Mouse (Mus musculus): ENCODE measurements around the gene Lifr. TPM values are rescaled to one million over a fixed set of nuclear protein-coding genes. Genes with fewer than 3 reads are reported as not detected.

Gene Lifr
- total RNA-seq, 4 experiments from 2014 or later = 43.7 to 56.5 (median 52.1) TPM

DNA sequence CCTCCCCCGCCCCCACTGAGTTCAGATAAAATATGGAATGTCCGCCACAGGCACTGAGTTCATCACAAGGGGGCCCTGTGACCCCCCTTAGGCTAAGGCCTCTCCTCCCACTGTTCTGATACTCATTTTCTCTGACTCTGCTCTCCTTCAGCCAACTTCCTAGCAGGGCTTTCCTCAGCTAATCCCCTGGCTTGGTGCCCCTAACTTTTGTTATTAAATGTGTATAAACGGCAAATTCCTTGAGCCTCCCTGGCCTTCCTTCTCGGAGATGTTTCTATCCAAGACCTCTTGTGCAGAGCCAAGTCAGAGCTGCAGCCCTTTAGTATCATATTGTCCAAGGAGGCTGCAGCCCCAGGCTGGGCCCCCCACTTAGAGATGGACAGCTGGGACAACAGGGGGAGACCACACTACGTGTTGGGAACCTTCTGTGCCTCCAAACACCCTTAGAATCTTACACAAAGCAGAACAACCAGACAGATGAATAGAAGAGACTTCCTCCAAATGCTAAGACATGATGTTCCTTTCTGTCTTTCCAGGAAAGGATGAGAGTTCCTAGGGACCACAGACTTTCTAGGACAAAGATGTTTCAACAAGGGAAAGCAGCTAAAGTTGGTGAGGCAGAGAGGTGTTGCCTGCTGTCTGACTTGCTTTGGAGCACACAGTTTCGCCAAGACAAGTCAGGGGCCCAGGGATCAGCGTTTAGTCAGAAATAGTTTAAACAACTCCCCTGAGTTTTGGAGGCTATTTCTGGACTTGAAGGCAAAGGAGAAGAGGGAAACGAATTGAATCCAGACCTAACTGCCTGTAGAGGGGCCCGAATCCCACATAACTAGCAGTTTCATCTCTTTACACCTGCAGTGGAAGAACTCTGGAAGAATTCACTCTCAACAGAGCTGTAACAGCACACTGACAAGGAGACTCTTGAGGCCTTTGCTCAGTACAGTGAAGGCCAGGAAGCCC lies 111.3 kb downstream of the Lifr start:
- DNase-seq (ENCODE audit: low spot score in 2 of 2) = no peak

DNA sequence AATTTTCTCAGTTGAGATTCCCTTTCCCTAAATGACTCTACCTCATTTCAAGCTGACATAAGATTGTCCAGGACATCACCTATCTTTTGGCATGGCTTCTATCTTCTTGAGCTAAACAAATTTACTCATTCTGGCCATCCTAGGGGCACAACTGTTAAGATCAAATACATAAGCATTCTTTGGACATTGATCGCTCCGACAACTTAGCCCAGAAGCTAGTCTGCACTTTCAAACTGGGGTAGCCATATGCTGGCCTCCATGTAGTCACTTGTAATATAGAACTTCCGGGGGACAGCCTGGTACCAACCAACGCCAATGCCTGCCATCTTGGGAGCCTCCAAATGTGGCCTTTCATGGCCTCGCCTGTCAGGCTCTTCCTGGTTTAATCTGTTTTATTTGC lies 112.6 kb downstream of the Lifr start:
- no peak for DNase-seq (ENCODE audit: low spot score in 2 of 2)

DNA sequence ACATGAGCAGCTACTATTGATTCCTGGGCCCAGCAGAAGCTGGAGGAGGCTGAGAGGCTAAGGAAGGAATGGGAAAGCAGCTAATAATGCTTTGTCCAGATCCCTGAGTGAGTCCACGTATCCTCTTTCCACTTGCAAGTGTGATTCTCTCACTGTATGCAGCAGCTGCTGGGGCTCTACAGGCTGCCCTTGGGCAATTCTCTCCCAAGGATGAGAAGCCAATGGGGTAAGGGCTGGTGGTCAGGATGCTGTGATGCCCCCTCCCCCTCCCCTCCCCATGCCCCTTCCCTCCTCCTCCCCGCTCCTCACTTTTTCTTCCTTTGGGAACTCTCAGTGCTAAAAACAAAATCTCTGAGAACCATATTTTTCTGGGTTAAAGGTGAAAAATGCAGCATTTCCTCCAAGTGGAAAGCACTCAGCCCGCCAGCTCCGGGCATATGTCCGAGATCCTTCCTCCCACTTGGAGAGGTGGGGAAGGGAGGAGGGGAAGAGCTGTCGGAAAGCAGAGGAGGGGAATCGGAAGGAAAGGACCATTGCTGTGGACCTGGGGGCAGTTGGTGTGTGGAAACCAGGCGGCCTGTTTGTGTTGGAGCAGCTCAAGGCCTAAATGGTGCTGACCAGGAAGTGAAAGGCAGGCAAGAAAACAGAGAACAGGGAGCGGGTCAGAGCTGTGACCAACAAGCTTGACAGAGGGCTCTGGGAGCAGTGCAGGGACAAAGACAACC lies 113.4 kb downstream of the Lifr start:
- no peak for DNase-seq (ENCODE audit: low spot score in 2 of 2)

DNA sequence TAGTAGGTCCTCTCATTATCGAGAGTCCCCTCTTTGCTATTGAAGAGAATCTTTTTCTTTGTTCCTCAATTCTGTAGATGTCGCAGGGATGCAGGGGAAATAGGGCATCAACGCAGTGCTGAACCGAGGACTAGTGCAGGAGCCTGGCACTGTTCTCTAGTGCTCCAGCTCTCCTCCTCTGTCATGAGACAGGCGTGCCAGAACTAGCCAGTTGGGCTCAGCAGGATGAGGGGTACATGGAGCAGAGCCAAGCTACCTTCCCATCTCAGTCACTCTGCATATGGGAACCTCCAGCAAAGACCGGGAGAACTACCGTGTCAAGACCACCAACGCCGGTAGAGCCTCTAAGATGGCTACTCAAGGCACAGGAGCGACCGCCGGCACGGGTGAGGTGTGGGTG lies 114.5 kb downstream of the Lifr start:
- DNase-seq (ENCODE audit: low spot score in 2 of 2) = no peak

DNA sequence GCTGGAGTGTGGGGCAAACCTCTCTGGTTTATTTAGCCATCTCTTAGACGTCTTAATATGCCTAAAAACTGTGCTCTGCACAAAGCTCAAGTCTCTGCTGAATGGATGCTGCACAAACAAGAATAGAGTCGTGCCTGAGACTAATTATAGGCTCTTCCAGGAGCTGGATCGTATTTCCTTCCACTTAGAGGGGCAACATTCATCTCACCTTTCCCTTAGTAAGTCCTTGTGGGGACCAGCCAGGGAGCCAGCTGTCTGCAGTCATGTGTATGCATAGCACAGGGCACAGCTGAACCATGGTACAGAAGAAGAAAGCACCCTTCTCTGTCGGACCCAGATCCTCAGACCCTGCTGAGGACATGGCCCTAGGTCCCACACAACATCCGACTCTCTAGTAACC lies 115.7 kb downstream of the Lifr start:
- no peak for DNase-seq (ENCODE audit: low spot score in 2 of 2)

DNA sequence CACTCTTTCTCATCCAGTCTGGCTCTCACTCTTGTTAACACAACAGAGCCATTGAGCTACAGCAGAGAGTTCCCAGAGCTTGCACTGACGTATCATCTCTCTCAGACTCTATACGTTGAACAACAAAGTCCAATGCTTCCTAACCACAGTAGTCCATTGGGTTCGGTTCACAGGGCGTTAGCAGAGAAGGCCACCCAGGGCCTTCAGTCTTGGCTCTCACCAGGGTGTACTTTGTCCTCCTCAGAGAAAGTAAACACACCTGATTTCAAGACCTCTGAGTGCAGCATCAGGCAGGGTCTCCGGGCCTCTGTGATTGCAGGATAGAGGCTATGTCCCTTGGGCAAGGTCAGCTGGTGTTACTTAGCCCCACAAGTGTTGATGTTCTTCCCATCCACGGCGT lies 116.9 kb downstream of the Lifr start:
- DNase-seq (ENCODE audit: low spot score in 2 of 2) = no peak

DNA sequence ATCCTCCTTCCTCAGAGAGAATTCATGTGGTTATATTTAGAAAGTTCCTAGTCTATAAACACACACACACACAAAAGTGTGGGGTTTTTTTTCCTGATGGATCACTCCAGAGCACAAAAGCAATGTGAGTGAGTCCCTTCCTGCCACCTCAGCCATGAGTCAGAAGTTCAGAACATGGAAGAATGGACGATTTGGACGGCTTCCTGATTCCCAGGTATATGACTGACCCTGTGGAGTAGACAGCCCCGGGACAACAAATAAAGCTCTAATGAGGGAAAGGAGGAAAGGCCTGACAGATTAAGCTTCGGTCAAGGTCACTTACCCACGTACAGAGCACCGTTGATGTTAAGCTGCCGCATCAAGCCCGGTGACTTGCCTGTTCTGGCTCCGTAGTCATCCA lies 117.8 kb downstream of the Lifr start:
- DNase-seq (ENCODE audit: low spot score in 2 of 2) = no peak

DNA sequence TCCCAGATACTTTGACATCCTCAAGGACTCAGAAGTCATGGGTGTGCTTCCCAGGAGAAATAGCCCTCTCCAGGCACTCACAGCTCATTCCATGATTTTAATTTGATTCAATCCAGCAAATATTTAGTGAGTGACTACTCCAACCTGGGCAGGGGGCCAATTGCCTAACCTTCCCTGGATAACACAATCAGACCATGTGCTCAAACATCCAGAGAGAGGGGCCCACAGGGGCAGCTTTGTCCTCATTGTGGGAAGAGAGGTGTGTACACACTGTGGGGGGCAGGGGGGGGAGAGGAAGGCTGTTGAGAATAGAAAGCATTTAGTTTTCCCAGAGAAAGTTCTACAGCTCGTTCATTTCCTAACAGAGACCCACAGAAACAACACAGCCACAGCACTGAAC lies 123.3 kb downstream of the Lifr start:
- DNase-seq (ENCODE audit: low spot score in 2 of 2) = no peak

DNA sequence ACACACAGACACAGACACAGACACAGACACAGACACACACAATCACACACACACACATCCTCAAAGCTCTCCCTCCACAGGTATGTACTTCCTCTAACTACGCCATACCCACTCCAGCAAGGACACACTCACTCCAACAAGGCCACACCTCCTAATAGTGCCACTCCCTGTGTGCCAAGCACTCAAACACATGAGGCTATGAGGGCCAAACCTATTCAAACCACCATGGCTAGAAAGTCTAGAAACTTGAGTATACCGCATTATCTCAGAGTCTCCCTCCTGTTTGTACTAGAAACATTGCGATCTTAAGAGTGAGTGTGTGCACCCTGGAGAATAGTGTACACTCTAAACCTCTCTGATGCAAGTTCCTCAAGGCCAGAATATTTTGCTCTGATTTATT lies 125.4 kb downstream of the Lifr start:
- DNase-seq (ENCODE audit: low spot score in 2 of 2) = no peak

DNA sequence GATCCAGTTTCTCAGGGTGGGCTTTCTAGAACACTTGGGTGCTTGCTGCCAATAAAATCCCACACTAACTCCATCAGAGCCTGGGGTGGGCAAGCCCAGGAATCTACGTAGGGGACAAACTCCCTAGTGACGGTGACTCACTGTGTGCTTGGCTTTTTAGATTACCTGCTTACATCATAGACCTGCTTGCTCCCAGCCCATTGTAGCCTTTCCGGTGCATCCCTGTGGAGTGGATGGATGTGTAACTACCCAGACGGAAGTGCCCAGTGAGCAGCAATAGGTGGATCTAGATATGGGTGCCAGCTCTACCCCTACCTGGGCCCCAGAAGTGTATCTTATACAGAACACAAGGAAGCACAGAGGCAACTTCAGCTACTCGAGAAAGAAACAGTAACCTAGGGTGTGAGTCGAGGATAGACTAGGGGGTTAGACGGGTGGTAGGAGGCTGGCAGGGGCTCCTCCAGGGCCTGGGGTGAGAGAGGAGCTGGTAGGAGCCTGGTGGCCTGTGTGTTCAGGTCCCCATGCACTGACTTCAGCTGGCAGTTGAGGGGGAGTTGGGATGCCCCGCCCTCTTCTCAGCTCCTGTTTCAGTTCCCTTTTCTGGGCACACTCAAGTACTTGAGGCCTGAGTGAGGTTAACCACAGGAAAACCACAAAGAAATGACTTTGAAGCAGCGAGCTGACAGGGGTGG lies 126.3 kb downstream of the Lifr start:
- no peak for DNase-seq (ENCODE audit: low spot score in 2 of 2)

DNA sequence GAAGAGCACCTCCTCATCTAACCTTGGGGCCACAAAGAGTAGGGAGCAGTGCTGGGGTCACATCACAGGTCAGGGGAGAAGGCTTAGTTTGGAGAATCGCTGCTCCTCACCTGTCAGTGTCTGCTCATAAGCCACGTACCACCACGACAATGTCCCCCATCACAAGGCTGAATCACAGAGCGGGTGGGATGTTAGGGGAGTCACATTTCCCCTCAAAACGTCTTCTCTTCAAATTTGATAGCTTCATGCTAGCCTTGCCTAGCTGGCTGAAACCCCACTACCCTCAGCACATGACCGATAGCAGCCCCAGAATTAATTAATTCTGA lies 126.8 kb downstream of the Lifr start:
- DNase-seq (ENCODE audit: low spot score in 2 of 2) = no peak

DNA sequence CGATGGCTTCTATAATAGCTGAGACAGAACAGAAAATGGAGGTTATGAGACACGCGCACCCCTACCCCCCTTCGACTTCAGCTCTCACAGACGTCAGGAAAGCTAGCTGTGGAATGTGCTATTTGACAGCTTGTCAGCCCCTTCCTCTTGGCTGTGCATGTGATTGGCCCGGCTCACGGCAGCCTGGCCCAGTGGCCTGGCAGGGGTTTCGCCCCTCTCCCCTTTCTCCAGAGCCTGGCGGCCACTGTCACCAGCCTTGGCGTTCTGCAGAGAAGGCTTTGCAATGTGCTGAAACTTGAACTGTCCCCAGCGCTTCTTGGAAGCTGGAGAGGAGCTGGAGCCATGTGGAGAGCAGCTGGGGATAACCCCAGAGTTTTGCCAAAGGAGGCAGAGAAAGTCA lies 132.4 kb downstream of the Lifr start:
- DNase-seq (ENCODE audit: low spot score in 2 of 2) = no peak

DNA sequence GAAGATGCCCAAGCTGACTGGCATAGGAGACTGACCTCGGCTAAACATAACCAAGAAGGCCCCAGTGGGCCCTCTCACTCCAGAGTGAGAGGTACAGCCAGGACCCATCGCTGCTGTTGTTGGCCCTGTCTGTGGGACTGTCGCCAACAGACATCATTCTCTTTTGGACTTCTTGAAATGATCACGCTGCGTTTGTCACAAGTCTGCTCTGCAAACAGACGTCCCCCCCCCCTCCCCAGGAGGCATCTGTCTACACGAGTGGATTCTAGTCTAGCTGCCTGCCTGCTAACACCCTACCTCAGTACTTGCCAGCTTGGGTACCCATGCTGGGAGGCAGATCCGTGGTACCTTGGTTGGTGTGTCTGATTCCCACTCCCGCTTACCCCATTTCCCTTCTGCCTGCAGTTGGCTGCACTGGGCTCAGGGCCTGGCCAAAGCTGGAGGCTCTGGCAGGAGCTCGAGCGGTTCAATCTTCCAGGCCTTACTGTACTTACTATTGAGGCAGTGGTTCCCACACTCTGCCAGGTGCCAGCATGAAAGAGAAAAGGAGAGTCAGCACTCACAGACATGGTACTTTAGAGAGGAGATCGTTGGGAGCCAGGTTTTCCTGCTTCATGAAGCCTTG lies 133.8 kb downstream of the Lifr start:
- DNase-seq (ENCODE audit: low spot score in 2 of 2) = no peak

DNA sequence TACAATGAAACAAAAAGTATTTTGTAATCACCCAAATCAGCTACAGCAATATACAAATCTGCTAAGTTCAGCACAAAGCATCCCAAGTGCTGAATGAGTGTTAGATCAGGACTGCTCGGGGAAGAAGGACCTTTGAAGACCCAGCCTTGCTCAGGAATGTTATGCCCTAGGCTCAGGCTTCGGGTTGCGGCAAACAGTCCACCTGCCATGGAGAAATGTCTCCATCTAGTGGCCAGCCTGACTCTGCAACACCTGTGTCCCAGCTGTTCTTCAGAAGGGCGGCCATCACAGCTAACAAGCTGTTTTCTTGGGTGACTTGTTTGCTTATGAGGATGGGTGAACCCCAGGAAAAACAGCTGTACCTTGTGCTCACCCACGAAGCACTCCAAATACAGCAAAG lies 135.8 kb downstream of the Lifr start:
- DNase-seq (ENCODE audit: low spot score in 2 of 2) = peak; percentile 48 to 80

DNA sequence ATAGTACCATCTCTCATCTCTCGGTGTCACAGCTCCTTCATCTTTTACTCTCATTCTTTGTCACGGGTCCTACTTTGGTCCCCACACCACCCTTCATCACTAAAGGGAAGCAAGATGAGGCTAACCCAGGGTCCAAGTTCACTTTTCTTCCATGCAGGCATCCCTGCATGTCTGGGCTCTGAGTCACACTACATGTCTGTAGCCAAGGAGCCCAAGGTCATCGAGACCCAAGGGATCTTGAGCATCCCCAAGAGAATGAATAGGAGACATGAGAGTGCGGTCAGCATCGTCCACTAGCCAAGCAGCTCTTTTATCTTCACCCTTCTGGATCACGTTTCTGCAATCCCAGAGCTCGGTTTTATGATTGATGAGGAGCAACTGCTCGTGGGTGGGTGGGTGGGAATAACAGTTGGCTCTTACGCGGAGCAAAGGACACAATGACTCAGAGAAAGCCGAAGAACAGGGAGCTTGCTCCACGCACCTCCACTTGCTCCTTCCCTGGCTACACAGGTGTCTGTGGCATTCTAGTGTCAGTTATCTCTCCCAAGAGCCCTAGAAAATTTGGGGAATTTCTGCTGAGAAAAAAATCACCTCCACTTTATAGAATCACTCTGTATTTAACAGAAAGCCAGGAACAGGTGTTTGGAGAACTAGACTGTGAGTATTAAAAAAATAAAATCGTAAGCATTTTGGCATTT lies 143.1 kb downstream of the Lifr start:
- no peak for DNase-seq (ENCODE audit: low spot score in 2 of 2)

DNA sequence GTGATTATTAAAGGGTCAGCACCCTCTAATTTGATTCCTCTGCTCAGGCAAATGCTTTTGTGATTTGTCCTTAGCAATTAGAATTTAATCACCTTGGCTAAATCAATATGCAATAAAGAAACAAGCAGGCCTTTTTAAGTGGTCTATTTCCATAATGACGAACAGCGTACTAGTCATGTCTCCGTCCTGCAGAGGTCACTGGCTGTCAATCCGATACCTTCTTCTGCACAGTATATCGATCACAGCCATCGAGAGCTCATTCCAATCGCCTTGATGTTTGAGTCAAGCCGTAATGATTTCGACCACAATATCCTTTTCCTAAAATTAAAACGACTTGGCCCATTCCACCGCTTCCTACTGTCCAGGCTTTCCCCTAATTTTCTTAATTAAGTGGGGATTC lies 149.5 kb downstream of the Lifr start:
- no peak for DNase-seq (ENCODE audit: low spot score in 2 of 2)

DNA sequence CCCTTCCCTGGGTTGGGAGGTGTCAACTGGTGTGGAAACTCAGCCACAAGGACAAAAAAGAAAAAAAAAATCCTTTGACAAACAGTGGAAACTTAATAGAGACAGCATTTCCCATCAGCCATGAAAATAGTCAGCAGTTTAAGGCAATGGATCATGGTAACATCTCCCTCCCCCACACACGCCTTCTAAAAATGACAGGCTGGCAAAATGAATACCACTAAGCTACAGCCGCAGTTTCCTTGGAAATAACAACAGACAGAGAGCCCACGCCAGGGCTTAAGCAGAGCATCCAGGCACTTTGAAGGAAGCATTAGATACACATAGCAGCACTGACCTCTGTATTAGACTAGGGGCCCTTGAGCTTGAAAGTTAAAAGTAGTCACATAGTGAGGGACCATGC lies 150.5 kb downstream of the Lifr start:
- peak in 1 of 2 experiments; percentile 30 for DNase-seq (ENCODE audit: low spot score in 2 of 2)

DNA sequence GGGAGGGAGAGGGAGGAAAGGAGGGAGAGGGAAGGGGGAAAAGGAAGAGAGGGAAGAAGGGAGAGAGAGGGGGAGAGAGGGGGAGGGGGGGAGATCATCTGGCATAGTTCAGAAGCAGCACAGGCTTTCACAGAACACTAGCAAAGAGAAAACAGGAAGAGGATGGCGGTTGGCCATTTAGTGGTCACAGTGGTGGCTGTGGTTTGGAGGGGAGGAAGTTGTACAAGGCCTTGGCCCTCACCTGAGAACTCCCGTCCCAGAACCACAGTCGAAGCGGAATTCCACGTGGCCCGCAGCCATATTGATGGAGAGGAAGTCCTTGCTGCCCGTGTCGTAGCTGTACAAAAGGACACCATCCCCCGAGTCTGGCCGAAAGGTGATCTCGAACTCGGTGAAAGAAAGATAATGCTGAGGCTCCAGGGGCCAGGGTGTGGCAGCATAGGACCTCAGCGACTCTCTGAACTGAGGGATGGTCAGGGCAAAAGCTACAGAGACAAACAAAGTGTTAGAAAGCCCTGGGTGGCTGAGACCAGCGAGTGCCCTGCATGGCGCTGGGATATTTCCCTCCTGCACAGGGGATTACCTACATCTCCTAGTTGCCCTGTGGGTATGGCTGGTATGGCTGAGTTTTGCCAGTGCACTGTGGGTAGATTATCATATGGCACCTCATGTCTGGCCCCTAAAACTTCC lies 151.9 kb downstream of the Lifr start:
- DNase-seq (ENCODE audit: low spot score in 2 of 2) = no peak
